Mouse (Mus musculus) spleen, adult 2 months (tissue): Measurements from ENCODE around the gene Aco1.

Source experiments
- CTCF ChIP-seq: fragments of 200-500 bp; IDR thresholded peaks from 2 replicates; pipeline ENCODE4 v1.5.1; 2011; ENCODE audit warnings: mild to moderate bottlenecking, inconsistent platforms; ENCODE audit not compliant: insufficient read depth, insufficient read length, insufficient replicate concordance; ENCODE audit errors: extremely low read depth
- POLR2A ChIP-seq: fragments of 200-500 bp; IDR thresholded peaks from 2 replicates; pipeline ENCODE4 v1.6.1; 2011; ENCODE audit warnings: low read depth, low read length, inconsistent platforms

DNA sequence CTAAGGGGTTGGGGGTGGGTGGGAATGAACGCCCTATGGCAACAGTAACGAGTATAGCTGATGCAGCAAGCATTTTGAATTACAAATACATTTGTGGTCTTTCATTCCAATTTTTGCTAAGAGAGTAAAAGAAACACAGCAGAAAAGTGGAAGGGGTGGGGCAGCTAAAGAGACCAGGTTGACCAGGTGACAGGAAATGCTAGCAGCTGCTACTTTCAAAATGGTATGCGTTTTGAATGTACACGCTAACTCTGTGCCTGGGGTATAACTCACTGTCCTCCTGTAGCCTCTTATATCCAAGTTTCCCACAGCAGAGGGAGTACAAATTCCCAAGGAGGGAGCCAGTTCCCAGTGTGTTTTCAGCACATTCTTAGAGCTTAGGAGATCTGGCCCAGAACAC is 93.9 kb downstream of the Aco1 start:
- TF ChIP-seq CTCF, result no peak
- no peak for TF ChIP-seq POLR2A
